Mouse (Mus musculus) liver, adult 10 weeks (tissue): ENCODE results near the gene Ackr3. TPM values are rescaled to one million over a fixed set of nuclear protein-coding genes. Genes with fewer than 3 reads are reported as not detected.

ENCODE experiments used
- polyA plus RNA-seq: library from polyadenylated mRNA; stranded (reverse); fragments of 350-450 nt; fragmentation: Illumina TruSeq; extraction: RNeasy Lipid Tissue Mini Kit (QIAGEN cat#74804); gene quantifications from one replicate; pipeline ENCODE4 v1.2.3, GENCODE M21; 2014; ENCODE audit warnings: low read depth, low replicate concordance

The Ackr3 gene
- 0.40 TPM for polyA plus RNA-seq

DNA sequence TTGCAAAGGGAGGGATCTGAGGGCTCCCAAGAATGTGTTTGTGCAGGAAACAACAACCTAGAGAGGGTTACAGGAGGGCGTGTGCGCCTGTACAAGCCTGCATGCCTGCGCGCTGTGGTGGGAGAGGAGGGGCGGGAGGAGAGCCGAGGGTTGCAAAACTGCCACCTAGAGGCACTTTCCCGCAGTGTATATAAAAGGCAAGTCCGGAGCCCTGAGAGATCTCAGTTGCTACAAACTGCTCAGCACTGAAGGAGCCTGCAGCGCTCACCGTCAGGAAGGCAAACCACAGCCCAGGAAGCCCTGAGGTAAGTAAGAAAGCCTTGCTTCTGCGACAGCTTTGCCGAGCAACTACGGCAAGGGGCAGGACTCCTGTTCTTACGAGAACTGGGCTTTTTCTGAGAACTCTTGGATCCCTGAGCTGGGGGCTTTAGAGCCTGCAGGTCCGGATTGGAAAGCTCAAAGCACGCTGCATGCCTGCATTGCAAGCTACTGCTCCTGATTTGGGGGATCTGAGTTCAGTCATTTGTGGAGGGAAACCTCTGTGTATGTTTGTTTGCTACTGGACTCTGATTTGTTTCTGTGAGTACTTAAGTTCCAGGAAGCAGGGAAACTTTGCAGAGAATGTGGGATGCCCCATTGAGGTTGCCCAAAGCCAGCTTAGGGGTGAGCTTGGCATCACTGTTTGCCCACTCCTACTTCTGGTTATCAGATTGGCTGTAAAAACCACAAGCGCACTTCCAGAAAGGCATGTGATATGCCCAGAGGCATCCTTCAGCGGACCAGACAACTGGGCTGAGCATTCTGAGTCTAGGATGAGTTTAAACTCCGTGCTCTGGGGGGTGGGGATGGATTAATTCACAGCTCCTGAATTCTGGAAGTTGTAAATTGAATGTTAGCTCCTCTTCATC, at the start of gene Ackr3:
TSS of gene Ackr3 (plus strand) at position 198 of the 908 bp plus-strand sequence.

Other genes starting within 250 kb of the Ackr3 start
- gene Asb18, start 189.3 kb upstream of the Ackr3 start, polyA plus RNA-seq, result not detected
- not detected for gene Iqca, start 50.6 kb upstream of the Ackr3 start, polyA plus RNA-seq